Mouse (Mus musculus) lung, embryonic 15.5 days (tissue): ENCODE measurements around the gene Mmp21. TPM values are rescaled to one million over a fixed set of nuclear protein-coding genes. Genes with fewer than 3 reads are reported as not detected.

ENCODE experiments used
- ATAC-seq: fragments of 200-750 bp; cut with Nextera tagmentation; 2 replicates; pipeline ENCODE4 v1.8.0; 2017; ENCODE audit warnings: moderate number of reproducible peaks, borderline replicate concordance; ENCODE audit not compliant: low FRiP score, low TSS enrichment; ENCODE audit errors: extremely low read depth
- H3K27ac ChIP-seq: fragments of 300-500 bp; sonication (generic); 2 replicates; pipeline ENCODE4 v1.5.1; 2015; ENCODE audit warnings: moderate library complexity, mild to moderate bottlenecking, inconsistent platforms
- H3K27me3 ChIP-seq: fragments of 300-500 bp; sonication (generic); 2 replicates; pipeline ENCODE4 v1.6.1; 2015; ENCODE audit warnings: inconsistent platforms
- H3K36me3 ChIP-seq: fragments of 300-500 bp; sonication (generic); 2 replicates; pipeline ENCODE4 v1.6.1; 2015; ENCODE audit warnings: inconsistent platforms
- H3K4me1 ChIP-seq: fragments of 300-500 bp; sonication (generic); 2 replicates; pipeline ENCODE4 v1.6.1; 2015; ENCODE audit warnings: inconsistent platforms
- H3K4me2 ChIP-seq: fragments of 300-500 bp; sonication (generic); 2 replicates; pipeline ENCODE4 v1.6.1; 2015; ENCODE audit warnings: inconsistent platforms, mild to moderate bottlenecking, moderate library complexity
- H3K4me3 ChIP-seq: fragments of 300-500 bp; sonication (generic); 2 replicates; pipeline ENCODE4 v1.5.1; 2015; ENCODE audit warnings: mild to moderate bottlenecking, inconsistent platforms
- H3K9ac ChIP-seq: fragments of 300-500 bp; sonication (generic); 2 replicates; pipeline ENCODE4 v1.6.1; 2015; ENCODE audit warnings: inconsistent platforms
- H3K9me3 ChIP-seq: fragments of 300-500 bp; sonication (generic); 2 replicates; pipeline ENCODE4 v1.6.1; 2016; ENCODE audit warnings: inconsistent platforms
- WGBS: fragments of 180-500 bp; shearing (Covaris S2); methylation state at CpG from one replicate; pipeline ENCODE4 v1.1.7; 2015; 5-methylcytosine and 5-hydroxymethylcytosine counted together
- polyA plus RNA-seq: library from polyadenylated mRNA; unstranded; fragments of >200 nt; fragmentation: Nextera tagmentation; extraction: Ambion mirVana; gene quantifications from 2 replicates; pipeline ENCODE4 v1.2.1, GENCODE M21; 2015

Mmp21 gene
- 0.07 and 0.10 TPM in 2 replicates for polyA plus RNA-seq

GRCm38 (mm10) chr7:133679961-133680360, at the start of gene Mmp21:
TSS of gene Mmp21 (minus strand) at chr7:133680061.
- Histone ChIP-seq H3K4me1 (no peaks in the 10 kb centered on the region), H3K4me2 (no peak within 1 kb of the TSS), H3K4me3 (no peak within 1 kb of the TSS), H3K36me3 (no peaks in the 10 kb centered on the region), H3K9me3 (no peaks in the 10 kb centered on the region), H3K27me3 (no peaks in the 10 kb centered on the region), H3K27ac (no peak within 1 kb of the TSS), H3K9ac (no peak within 1 kb of the TSS)
- WGBS: 80% methylated on average over 3 of the region's 3 CpGs
- ATAC-seq: no peak

GRCm38 (mm10) chr7:133729351-133729750, 49.5 kb upstream of the Mmp21 start:
- Histone ChIP-seq H3K4me3 (no peak overlapping the region), H3K27me3 (no peaks in the 10 kb centered on the region), H3K4me1 (no peaks in the 10 kb centered on the region), H3K9ac (no peak overlapping the region), H3K36me3 (0 out of 2 replicates have a peak, but pooled peaks cover 5% of the 10 kb centered on the region), H3K9me3 (no peaks in the 10 kb centered on the region), H3K4me2 (no peak overlapping the region), H3K27ac (no peak overlapping the region)
- ATAC-seq: no peak
- 77% methylated on average over 5 of the region's 5 CpGs for WGBS

DNA sequence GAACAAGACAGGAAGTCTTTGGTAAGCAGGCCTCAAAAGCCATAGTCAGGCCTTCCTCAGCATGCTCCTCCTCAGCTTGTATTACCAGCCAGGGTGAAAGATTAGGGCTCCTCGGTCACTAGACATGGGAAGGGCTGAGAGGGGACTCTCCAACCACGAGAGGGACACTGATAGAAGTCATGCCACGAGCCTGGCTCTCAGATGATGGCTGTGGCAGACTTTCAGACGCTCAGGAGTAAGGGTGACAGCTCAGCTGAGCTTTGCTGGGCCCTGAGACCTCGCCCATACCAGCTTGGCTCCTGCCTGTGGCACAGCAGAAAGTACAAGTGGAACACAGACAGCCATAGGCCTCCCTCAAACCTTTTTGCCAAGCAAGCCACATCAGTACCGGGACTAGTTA, 47.2 kb upstream of the Mmp21 start:
- H3K9me3 ChIP-seq: no peaks in the 10 kb centered on the region
- H3K9ac ChIP-seq: no peak overlapping the region
- H3K4me3 ChIP-seq: no peak overlapping the region
- no peak overlapping the region for H3K27ac ChIP-seq
- ATAC-seq: no peak
- H3K4me1 ChIP-seq: no peaks in the 10 kb centered on the region
- H3K27me3 ChIP-seq: no peaks in the 10 kb centered on the region
- peaks cover 18% of the 10 kb centered on the region for H3K36me3 ChIP-seq
- 67% methylated on average over 6 of the region's 6 CpGs for WGBS
- H3K4me2 ChIP-seq: no peak overlapping the region

DNA sequence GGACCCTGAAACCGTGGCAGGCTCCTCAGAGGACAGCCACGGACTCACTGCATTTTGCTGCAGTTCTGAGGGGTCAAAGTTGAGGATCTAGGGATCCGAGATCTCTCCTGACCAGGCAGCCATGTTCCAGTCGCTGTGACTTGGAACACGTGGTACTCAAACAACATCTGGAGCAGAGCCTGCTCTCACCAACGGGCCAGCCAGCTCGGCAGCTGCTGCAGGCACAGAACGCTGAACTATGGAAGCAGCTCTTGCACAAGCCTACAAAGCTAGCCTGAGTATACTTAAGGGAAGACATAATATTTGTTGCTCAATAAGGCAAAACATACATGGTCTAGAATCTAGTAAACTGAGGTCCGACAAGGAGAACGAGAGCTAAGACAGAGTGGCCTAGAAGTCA, 45.7 kb upstream of the Mmp21 start:
- ATAC-seq: no peak
- no peak overlapping the region for H3K4me3 ChIP-seq
- no peaks in the 10 kb centered on the region for H3K4me1 ChIP-seq
- WGBS: 65% methylated on average over 10 of the region's 10 CpGs
- H3K4me2 ChIP-seq: no peak overlapping the region
- no peak overlapping the region for H3K9ac ChIP-seq
- H3K9me3 ChIP-seq: no peaks in the 10 kb centered on the region
- no peak overlapping the region for H3K27ac ChIP-seq
- no peaks in the 10 kb centered on the region for H3K27me3 ChIP-seq
- H3K36me3 ChIP-seq: peaks cover 31% of the 10 kb centered on the region

- Histone ChIP-seq H3K36me3 (peaks cover 38% of the 10 kb centered on the region), H3K27ac (no peak overlapping the region)
- ATAC-seq: no peak
Observed at GRCm38 (mm10) chr7:133724844-133725243, 45.0 kb upstream of the Mmp21 start.

DNA sequence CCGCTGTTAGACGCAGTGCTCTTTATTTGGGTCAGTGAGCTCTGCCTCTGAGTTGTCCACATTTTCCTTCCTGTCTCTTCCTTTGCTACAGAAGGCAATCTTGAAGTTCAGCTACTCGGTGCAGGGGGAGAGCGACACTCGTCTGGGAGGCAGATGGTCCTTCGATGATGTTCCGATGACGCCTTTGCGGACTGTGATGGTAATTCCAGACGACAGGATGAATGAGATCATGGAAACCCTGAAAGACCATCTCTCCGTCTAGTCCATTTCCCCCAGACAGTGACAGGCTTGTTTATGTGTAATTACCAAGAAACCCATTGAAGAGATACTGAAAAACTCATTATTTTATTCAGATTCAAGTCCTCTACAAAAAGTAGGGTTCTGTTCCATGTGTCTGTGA, 40.8 kb upstream of the Mmp21 start:
- Histone ChIP-seq H3K4me3 (no peak overlapping the region), H3K4me1 (no peaks in the 10 kb centered on the region), H3K27me3 (no peaks in the 10 kb centered on the region), H3K4me2 (no peak overlapping the region), H3K27ac (no peak overlapping the region), H3K36me3 (peaks cover 71% of the 10 kb centered on the region), H3K9ac (no peak overlapping the region), H3K9me3 (no peaks in the 10 kb centered on the region)
- 85% methylated on average over 11 of the region's 11 CpGs for WGBS
- no peak for ATAC-seq

More at GRCm38 (mm10) chr7:133724844-133725243, 45.0 kb upstream of the Mmp21 start:
- no peaks in the 10 kb centered on the region for H3K9me3 ChIP-seq
- H3K27me3 ChIP-seq: no peaks in the 10 kb centered on the region
- H3K9ac ChIP-seq: no peak overlapping the region
- 81% methylated on average over 10 of the region's 10 CpGs for WGBS
- H3K4me1 ChIP-seq: no peaks in the 10 kb centered on the region
- no peak overlapping the region for H3K4me3 ChIP-seq
- no peak overlapping the region for H3K4me2 ChIP-seq

DNA sequence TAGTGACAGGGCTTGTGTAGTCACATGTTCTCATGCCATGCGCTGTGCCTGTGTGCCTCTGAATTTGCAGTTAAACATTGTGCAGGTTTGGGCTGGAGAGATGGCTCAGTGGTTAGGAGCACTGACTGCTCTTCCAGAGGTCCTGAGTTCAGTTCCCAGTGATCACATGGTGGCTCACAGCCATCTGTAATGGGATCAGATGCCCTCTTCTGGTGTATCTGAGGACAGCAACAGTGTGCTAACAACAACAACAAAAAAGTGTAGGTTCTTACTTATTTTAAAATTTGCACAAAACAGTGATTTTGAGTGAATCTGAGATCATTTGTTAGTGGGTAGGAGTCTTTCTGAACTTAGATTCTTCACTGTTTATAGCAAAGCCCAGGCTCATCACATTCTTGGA, 38.7 kb upstream of the Mmp21 start:
- Histone ChIP-seq H3K4me3 (no peak overlapping the region), H3K36me3 (peaks cover 84% of the 10 kb centered on the region), H3K4me2 (no peak overlapping the region), H3K4me1 (no peaks in the 10 kb centered on the region), H3K9me3 (no peaks in the 10 kb centered on the region), H3K9ac (no peak overlapping the region), H3K27ac (no peak overlapping the region), H3K27me3 (no peaks in the 10 kb centered on the region)
- ATAC-seq: no peak
- 93% methylated on average over 1 of the region's 1 CpGs for WGBS

- 86% methylated on average over 4 of the region's 4 CpGs for WGBS
- Histone ChIP-seq H3K4me1 (peaks cover 12% of the 10 kb centered on the region; the same call in 1 of the 2 replicates), H3K27me3 (no peaks in the 10 kb centered on the region), H3K27ac (no peak overlapping the region), H3K4me3 (no peak overlapping the region), H3K9me3 (no peaks in the 10 kb centered on the region), H3K9ac (no peak overlapping the region), H3K36me3 (peaks cover 59% of the 10 kb centered on the region), H3K4me2 (no peak overlapping the region)
- ATAC-seq: no peak
Observed at GRCm38 (mm10) chr7:133715387-133715786, 35.5 kb upstream of the Mmp21 start.

GRCm38 (mm10) chr7:133707301-133707700, 27.4 kb upstream of the Mmp21 start:
- no peaks in the 10 kb centered on the region; the same call in 1 of the 2 replicates for H3K36me3 ChIP-seq
- no peak overlapping the region for H3K9ac ChIP-seq
- no peak overlapping the region for H3K4me3 ChIP-seq
- no peak for ATAC-seq
- H3K4me2 ChIP-seq: no peak overlapping the region
- no peaks in the 10 kb centered on the region for H3K9me3 ChIP-seq
- H3K27ac ChIP-seq: no peak overlapping the region
- WGBS: 92% methylated on average over 2 of the region's 2 CpGs
- no peaks in the 10 kb centered on the region for H3K27me3 ChIP-seq
- H3K4me1 ChIP-seq: peaks cover 20% of the 10 kb centered on the region

- no peaks in the 10 kb centered on the region for H3K36me3 ChIP-seq
- ATAC-seq: no peak
Observed at GRCm38 (mm10) chr7:133703906-133704305, 24.0 kb upstream of the Mmp21 start.

DNA sequence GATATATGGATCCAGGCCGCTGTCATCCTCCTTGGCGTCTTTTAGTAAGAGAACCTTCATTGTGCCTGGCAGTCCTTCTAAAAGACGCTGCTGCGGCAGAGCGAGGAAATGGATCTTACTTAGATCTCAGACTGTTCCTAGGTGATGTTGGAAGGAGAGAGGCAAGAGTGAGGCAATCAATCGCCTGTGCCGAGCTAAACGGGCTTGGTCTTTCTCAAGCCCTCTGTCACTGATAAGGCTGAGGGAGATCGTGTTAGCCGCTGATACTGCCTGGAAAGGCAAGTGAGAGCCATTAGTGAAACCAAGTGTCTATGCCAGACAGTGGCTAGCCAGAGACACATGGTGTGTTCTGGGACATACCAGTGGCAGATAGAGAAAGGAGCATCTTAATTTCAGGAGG, 22.5 kb upstream of the Mmp21 start:
- H3K27ac ChIP-seq: no peak overlapping the region
- WGBS: 69% methylated on average over 10 of the region's 10 CpGs
- H3K9ac ChIP-seq: no peak overlapping the region
- no peaks in the 10 kb centered on the region for H3K4me1 ChIP-seq
- no peaks in the 10 kb centered on the region for H3K27me3 ChIP-seq
- no peaks in the 10 kb centered on the region for H3K9me3 ChIP-seq
- no peaks in the 10 kb centered on the region for H3K36me3 ChIP-seq
- no peak overlapping the region for H3K4me3 ChIP-seq
- H3K4me2 ChIP-seq: no peak overlapping the region
- ATAC-seq: no peak; the same call in 1 of the 2 replicates

More at GRCm38 (mm10) chr7:133703906-133704305, 24.0 kb upstream of the Mmp21 start:
- H3K9me3 ChIP-seq: no peaks in the 10 kb centered on the region
- no peak overlapping the region for H3K4me2 ChIP-seq
- H3K27ac ChIP-seq: no peak overlapping the region
- 93% methylated on average over 7 of the region's 7 CpGs for WGBS
- no peak overlapping the region for H3K4me3 ChIP-seq
- no peak overlapping the region for H3K9ac ChIP-seq
- H3K4me1 ChIP-seq: peaks cover 6% of the 10 kb centered on the region
- H3K27me3 ChIP-seq: no peaks in the 10 kb centered on the region

GRCm38 (mm10) chr7:133701366-133701765, 21.5 kb upstream of the Mmp21 start:
- no peak overlapping the region for H3K9ac ChIP-seq
- H3K27me3 ChIP-seq: no peaks in the 10 kb centered on the region
- H3K27ac ChIP-seq: no peak overlapping the region
- no peak overlapping the region for H3K4me3 ChIP-seq
- H3K36me3 ChIP-seq: no peaks in the 10 kb centered on the region
- no peak overlapping the region for H3K4me2 ChIP-seq
- 93% methylated on average over 7 of the region's 7 CpGs for WGBS
- H3K4me1 ChIP-seq: no peaks in the 10 kb centered on the region
- no peak for ATAC-seq
- H3K9me3 ChIP-seq: no peaks in the 10 kb centered on the region

- no peak for ATAC-seq
- Histone ChIP-seq H3K9me3 (no peaks in the 10 kb centered on the region), H3K9ac (no peak overlapping the region), H3K4me2 (no peak overlapping the region), H3K36me3 (no peaks in the 10 kb centered on the region), H3K27ac (no peak overlapping the region), H3K27me3 (no peaks in the 10 kb centered on the region), H3K4me1 (no peaks in the 10 kb centered on the region), H3K4me3 (no peak overlapping the region)
- WGBS: 82% methylated on average over 4 of the region's 4 CpGs
Observed at GRCm38 (mm10) chr7:133699885-133700284, 20.0 kb upstream of the Mmp21 start.
